Mouse (Mus musculus) fibroblast of lung, adult 2 months (primary cell): Measurements from ENCODE around the gene Acad9.
A peak's percentile ranks its signal among the peaks of the same experiment; 100 is the strongest.

Experiments
- DNase-seq: peaks from one replicate; pipeline ENCODE4 v3.0.0-alpha.2; 2011; ENCODE audit warnings: low read depth

The Acad9 gene

DNA sequence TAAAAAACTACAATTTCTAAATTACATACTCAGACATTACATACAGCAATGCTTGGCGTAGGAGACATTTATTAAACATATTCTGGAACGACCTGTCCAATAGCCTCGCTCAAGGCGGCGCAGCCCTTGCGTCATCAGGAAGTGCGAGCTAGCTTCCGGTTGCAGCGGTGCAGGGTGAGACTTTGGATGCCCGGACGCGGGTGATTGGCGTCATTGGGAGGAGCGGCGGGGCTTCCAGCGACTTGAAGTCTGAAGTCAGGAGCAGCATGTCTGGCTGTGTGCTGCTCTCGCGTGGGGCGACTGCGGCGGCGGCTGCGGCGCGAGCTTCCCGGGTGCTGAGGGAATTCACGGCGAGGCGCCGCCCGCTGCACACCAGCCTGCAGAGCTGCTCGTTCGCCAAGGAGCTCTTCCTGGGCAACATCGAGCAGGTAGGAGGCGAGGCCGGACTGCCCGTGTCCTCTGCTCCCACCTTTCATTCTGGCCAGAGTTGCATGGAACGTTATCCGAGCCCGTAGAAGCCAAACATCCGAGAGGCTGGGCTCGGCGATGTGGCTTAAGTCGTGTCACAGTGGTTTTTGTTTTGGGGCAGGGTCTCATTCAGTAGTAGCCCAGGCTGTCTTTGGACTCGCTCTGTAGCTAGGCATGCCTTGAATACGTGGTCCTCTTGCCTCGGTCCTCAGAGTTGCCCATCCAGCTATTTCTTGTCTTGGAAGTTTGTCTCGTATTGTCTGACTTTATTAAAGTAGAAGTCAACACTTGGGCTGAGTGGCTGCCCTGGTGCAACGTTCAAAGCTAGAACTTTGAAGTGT is at the start of gene Acad9:
Gene Acad9, plus strand, starts transcription at position 137 of the 809 bp plus-strand sequence.
- DNase-seq, result peak; percentile 90

DNA sequence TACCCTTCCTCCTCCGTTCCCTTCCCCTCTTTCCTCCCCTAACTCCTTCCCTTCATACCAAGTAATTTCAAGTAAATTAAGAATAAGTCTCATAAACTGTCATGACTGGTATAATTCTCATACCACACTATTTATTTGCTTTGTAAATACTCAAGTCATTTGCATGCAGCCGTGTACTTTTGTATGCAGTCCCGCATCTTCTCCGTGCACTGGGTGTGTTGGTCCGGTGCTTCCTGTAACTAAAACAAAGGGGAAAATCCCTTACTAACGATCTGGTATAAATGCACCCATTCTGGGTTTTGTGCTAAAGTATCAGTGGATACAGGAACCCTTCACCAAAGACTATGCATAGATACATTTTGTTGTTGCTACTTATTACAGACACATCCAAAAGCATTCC is 40.0 kb upstream of the Acad9 start:
- no peak for DNase-seq

DNA sequence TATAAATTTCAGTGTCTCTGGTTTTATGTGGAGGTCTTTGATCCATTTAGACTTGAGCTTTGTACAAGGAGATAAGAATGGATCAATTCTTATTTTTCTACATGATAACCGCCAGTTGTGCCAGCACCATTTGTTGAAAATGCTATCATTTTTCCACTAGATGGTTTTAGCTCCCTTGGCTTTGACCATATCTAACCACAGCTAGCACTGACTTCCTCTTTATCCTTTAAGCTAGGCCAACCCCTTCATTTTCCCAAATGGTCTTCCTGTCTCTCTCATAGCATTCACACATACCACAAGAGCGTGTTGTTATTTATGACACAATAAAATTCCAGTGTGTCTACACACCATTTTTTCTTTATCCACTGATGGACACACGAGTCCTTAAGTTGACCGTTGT is 35.8 kb upstream of the Acad9 start:
- no peak for DNase-seq

GRCm38 (mm10) chr3:36031740-36032510 is 33.9 kb upstream of the Acad9 start:
- DNase-seq, result peak; percentile 8

- no peak for DNase-seq
Measured at GRCm38 (mm10) chr3:36044520-36044919, 21.3 kb upstream of the Acad9 start.

GRCm38 (mm10) chr3:36045086-36045485 is 20.7 kb upstream of the Acad9 start:
- DNase-seq, result no peak

GRCm38 (mm10) chr3:36049106-36049505 is 16.7 kb upstream of the Acad9 start:
- DNase-seq, result no peak

DNA sequence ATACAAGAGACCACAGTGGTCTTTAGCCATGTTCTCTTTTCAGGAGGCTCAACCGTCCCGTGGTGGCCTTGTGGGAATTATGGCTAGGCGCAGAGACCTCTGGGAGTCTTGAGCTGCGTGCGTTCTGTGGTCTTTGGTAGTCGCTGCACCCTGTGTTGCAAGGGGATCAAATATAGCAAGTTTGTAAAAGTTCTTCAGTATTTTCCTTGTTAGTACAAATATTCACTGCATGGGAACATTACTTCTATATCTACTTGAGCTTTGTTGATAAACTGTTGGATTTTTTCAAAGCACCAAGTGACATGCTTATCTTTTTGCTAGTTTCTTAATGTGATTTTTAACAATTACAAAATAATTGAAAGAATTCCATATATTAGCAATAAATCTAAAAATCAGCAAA is 12.3 kb upstream of the Acad9 start, which contains the start of gene Ccdc144b:
Gene Ccdc144b, minus strand, starts transcription at position 101 of the 400 bp plus-strand sequence.
- DNase-seq, result no peak

GRCm38 (mm10) chr3:36060096-36060850 is 5.5 kb upstream of the Acad9 start:
- no peak for DNase-seq

- DNase-seq, result no peak
Measured at GRCm38 (mm10) chr3:36064592-36065061, 1.2 kb upstream of the Acad9 start.

GRCm38 (mm10) chr3:36065166-36065565 is 613 bp upstream of the Acad9 start:
- DNase-seq, result no peak

- no peak for DNase-seq
Measured at GRCm38 (mm10) chr3:36067731-36068130, 2.0 kb downstream of the Acad9 start.

DNA sequence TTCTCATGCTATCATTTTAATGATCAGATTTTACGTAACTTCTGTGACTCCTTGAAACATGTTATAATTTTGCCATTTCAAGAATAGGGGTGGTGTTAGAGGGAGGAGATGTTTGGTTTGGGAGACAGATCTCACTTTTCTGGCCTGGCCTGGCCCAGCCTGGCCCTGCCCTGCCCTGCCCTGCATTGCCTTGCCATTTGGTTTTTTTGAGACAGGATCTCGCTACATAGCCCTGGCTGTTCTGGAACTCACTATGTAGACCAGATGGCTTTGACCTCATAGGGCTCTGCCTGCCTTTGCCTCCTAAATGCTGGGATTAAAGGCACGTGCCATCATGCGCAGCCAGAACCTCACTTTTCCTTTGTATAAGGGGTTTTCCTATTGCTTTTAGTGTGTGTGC is 4.7 kb downstream of the Acad9 start:
- DNase-seq, result no peak

DNA sequence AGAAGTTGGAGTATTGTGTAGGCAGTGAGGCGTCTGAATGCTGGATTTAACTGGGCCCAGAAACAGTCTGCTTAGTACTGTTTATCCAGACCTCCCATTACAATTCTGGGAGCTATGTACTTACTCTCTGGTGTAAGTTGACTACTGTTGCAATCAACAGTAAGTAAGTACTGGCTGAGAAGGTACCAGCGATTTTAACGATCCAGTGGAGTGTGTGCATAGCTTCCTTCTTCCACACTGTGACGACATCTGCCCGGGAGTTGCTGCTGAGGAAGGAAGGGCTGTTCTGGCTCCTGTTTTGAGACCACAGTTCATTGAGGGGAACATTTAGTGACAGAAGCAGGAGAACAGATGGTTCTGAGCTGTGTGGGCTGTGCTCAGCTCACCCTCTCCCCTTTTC is 5.3 kb downstream of the Acad9 start:
- DNase-seq, result no peak

DNA sequence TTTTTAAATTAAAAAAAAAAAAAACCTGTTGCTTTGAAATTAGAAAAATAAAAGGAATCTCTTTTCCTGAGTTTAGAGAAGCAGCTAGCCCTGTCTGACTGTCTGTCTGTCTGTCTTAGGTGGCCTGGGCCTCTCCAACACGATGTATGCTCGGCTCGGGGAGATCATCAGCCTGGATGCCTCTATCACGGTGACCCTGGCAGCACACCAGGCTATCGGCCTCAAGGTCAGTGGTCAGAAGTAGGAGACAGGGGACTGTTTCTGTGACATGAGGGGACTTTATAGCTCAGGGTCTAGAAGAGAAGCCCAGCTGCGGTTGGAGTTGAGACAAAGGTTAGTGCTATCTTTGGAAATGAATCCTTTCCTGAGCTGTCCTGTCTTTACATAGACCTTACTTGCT is 8.5 kb downstream of the Acad9 start:
- no peak for DNase-seq

GRCm38 (mm10) chr3:36075466-36075865 is 9.7 kb downstream of the Acad9 start:
- DNase-seq, result no peak

GRCm38 (mm10) chr3:36077386-36077785 is 11.6 kb downstream of the Acad9 start:
- DNase-seq, result no peak

- no peak for DNase-seq
Measured at GRCm38 (mm10) chr3:36079886-36080285, 14.1 kb downstream of the Acad9 start.

DNA sequence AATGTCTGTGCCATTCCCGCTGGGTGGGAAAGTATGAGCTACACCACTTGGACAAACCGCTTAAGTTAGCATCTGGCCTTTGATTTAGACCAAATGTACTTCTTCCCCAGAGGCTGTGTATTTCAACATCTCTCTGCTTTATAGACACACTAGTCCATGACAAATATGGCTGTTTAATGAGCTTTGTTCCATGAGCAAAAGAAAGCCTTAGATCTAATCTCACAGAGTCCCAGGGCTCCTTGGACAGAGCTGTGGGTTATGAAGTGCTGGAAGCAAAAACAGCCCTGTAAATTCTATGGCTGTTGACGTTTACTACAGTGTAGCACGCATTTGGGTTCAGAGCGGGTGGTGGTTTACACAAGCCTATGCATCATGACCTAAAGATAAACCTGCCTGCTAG is 15.0 kb downstream of the Acad9 start:
- DNase-seq, result no peak

DNA sequence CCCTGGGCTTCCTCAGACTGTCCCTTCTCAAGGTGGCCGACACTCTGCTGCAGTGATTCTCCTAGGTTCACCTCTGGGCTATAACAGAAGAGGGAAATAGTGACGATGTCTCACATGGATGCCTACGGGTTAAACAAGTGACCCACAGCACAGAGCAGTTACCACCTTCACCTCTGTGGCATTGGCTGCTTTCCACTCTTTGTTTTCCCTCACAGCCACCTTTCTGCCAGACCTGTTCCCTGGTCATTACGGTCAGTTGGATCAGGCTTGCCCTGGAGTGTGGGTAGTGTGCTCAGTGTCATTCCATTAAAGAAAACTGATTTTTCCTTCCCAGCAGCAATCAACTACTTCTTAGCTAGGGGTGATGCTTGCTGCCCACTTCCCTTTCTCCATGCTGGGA is 17.1 kb downstream of the Acad9 start:
- DNase-seq, result no peak

DNA sequence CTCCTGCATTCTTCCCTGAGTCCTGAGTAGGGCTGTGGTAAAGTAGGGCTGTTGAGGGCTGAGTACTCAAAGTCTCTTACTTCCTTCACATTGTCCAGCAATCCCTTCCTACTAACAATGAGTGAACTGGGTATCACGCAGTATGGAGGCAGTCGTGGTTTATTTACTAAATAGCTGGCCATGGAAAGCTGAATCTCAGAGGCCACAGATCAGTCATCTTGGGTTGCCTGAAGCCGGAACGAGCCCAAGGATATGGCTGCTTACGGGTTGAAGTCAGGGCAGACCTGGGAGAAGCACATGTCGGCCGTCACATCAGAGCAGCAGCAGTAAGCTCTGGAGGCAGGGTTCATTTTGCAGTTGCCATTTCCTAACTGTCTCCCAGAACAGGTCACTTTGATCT is 17.6 kb downstream of the Acad9 start:
- DNase-seq, result no peak

DNA sequence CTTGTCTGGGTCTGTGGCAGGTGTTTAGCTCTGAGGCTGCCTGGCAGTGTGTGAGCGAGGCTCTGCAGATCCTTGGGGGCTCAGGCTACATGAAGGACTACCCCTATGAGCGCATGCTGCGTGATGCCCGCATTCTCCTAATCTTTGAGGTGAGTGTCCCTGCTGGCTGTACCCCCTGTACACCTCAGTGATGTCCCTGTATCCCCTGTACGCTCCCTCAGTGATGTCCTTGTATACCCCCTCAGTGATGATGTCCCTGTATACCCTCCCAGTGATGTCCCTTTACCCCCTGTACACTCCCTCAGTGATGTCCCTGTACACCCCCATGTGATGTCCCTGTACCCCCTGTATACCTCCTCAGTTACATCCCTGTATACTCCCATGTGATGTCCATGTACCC is 19.6 kb downstream of the Acad9 start:
- no peak for DNase-seq
